Mouse (Mus musculus): Measurements from ENCODE around the gene Sptbn2. TPM values are rescaled to one million over a fixed set of nuclear protein-coding genes. Genes with fewer than 3 reads are reported as not detected.

Sptbn2 gene
- total RNA-seq, 2 experiments from 2014 or later = 0.58 to 1.3 TPM

GRCm38 (mm10) chr19:4767507-4768148, 56.7 kb downstream of the Sptbn2 start:
- DNase-seq (ENCODE audit: low spot score in 2 of 2) = no peak

- DNase-seq (ENCODE audit: low spot score in 2 of 2) = no peak
Measured at GRCm38 (mm10) chr19:4772785-4773184, 61.8 kb downstream of the Sptbn2 start.

- no peak for DNase-seq (ENCODE audit: low spot score in 2 of 2)
Measured at GRCm38 (mm10) chr19:4782891-4783290, 71.9 kb downstream of the Sptbn2 start.

- DNase-seq (ENCODE audit: low spot score in 2 of 2) = no peak
Measured at GRCm38 (mm10) chr19:4785206-4785605, 74.2 kb downstream of the Sptbn2 start.

GRCm38 (mm10) chr19:4786313-4786712, 75.3 kb downstream of the Sptbn2 start:
- no peak for DNase-seq (ENCODE audit: low spot score in 2 of 2)

- DNase-seq (ENCODE audit: low spot score in 2 of 2) = no peak
Measured at GRCm38 (mm10) chr19:4793281-4793830, 82.4 kb downstream of the Sptbn2 start.

- DNase-seq (ENCODE audit: low spot score in 2 of 2) = peak; percentile 87 to 93
Measured at GRCm38 (mm10) chr19:4793831-4794422, 83.0 kb downstream of the Sptbn2 start, which contains the start of gene Rbm4. TSS of gene Rbm4 (minus strand) at chr19:4793901.

GRCm38 (mm10) chr19:4795929-4796328, 85.0 kb downstream of the Sptbn2 start:
- no peak for DNase-seq (ENCODE audit: low spot score in 2 of 2)

- DNase-seq (ENCODE audit: low spot score in 2 of 2) = no peak
Measured at GRCm38 (mm10) chr19:4797846-4798245, 86.9 kb downstream of the Sptbn2 start.

- DNase-seq (ENCODE audit: low spot score in 2 of 2) = no peak
Measured at GRCm38 (mm10) chr19:4799083-4799482, 88.1 kb downstream of the Sptbn2 start.

Other genes with a start within 250 kb of the Sptbn2 start
- 10 to 100 TPM; 64.3 to 94.0 TPM for gene Syt12, start 233.7 kb upstream of the Sptbn2 start, total RNA-seq (2021)
- gene 2010003K11Rik, start 212.6 kb upstream of the Sptbn2 start, total RNA-seq (2021) = 100 to 1,000 TPM in 1 of 2 experiments, 10 to 100 TPM in 1; 42.0 to 133 TPM
- gene Pcx, start 200.7 kb upstream of the Sptbn2 start, total RNA-seq (2021) = 100 to 1,000 TPM; 622 to 707 TPM
- gene Lrfn4, start 95.5 kb upstream of the Sptbn2 start, total RNA-seq (2021) = 1 to 10 TPM; 4.4 to 7.7 TPM
- 10 to 100 TPM; 34.1 to 38.1 TPM for gene Rce1, start 85.5 kb upstream of the Sptbn2 start, total RNA-seq (2021)
- not detected for gene Gm960, start 12.5 kb upstream of the Sptbn2 start, total RNA-seq (2021)
- 10 to 100 TPM; 18.4 to 18.8 TPM for gene Rbm4b, start 45.3 kb downstream of the Sptbn2 start, total RNA-seq (2021)
- gene Rbm4, start 82.7 kb downstream of the Sptbn2 start, total RNA-seq (2021) = 10 to 100 TPM; 64.1 to 66.8 TPM
- 10 to 100 TPM; 28.1 to 30.6 TPM for gene Gm21992, start 100.4 kb downstream of the Sptbn2 start, total RNA-seq (2021)
- 10 to 100 TPM; 46.1 to 59.0 TPM for gene Rbm14, start 100.5 kb downstream of the Sptbn2 start, total RNA-seq (2021)
- gene Ccs, start 128.2 kb downstream of the Sptbn2 start, total RNA-seq (2021) = 100 to 1,000 TPM in 1 of 2 experiments, 10 to 100 TPM in 1; 94.4 to 109 TPM
- under 1 TPM in 1 of 2 experiments, not detected in 1; 0.13 TPM for gene Ccdc87, start 128.2 kb downstream of the Sptbn2 start, total RNA-seq (2021)
- gene Ctsf, start 144.0 kb downstream of the Sptbn2 start, total RNA-seq (2021) = 100 to 1,000 TPM; 318 to 345 TPM
- 1 to 10 TPM in 1 of 2 experiments, under 1 TPM in 1; 0.73 to 1.5 TPM for gene Actn3, start 166.7 kb downstream of the Sptbn2 start, total RNA-seq (2021)
- gene Zdhhc24, start 167.5 kb downstream of the Sptbn2 start, total RNA-seq (2021) = 10 to 100 TPM; 16.9 to 20.5 TPM
- gene Bbs1, start 195.5 kb downstream of the Sptbn2 start, total RNA-seq (2021) = 1 to 10 TPM; 5.1 to 8.9 TPM
- gene Dpp3, start 217.1 kb downstream of the Sptbn2 start, total RNA-seq (2021) = 10 to 100 TPM; 51.4 to 86.6 TPM
- 1 to 10 TPM; 6.8 to 8.9 TPM for gene Peli3, start 232.0 kb downstream of the Sptbn2 start, total RNA-seq (2021)